Mouse (Mus musculus): ENCODE results near the gene Adamts1. TPM values are rescaled to one million over a fixed set of nuclear protein-coding genes. Genes with fewer than 3 reads are reported as not detected.

Gene Adamts1
- total and polyA plus RNA-seq, 2 experiments from 2014 or later = 9.8 to 38.0 TPM

DNA sequence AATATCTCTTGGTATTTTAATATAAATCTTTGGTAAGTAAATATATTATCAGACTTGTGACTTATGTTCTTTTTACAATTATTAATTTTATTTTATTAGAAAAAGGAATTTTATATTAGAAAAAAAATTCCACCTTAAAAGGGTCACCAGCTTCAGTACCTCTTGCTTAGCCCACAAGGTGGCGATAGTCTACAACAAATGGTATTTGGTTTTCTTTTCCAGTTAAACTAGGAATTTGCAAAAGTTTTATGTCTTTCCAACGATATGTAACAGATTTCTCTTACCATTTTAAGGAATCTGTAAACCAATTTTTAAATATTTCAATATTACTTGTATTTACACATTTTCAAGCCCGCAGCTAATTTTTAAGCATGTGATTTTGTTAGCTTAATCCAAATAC lies 4.2 kb upstream of the Adamts1 start:
- no peaks in the 10 kb centered on the region for H3K9me3 ChIP-seq (ENCODE audit: low read length)
- H3K36me3 ChIP-seq (ENCODE audit: insufficient read depth, low read length) = no peaks in the 10 kb centered on the region
- DNase-seq (ENCODE audit: low spot score) (peak; percentile 89), ATAC-seq (no peak)
- WGBS = 24% methylated on average over 3 of the region's 3 CpGs
- H3K4me2 ChIP-seq (ENCODE audit: low read depth, low read length) = 0 out of 2 replicates have a peak overlapping the region, but pooled peaks have one; percentile 13
- no peaks in the 10 kb centered on the region for H3K27me3 ChIP-seq (ENCODE audit: insufficient read depth, low read length)
- peak; percentile 72 for TF ChIP-seq CTCF (IDR thresholded peaks at IDR 0.05; ENCODE audit: low read depth)
- H3K4me1 ChIP-seq (ENCODE audit: insufficient read depth, low read length) = 0 out of 2 replicates have a peak, but pooled peaks cover 6% of the 10 kb centered on the region
- no peak overlapping the region for H3K4me3 ChIP-seq (ENCODE audit: low read length)
- no peak overlapping the region for H3K27ac ChIP-seq
- no peak overlapping the region for H3K9ac ChIP-seq (replicated peaks; ENCODE audit: low read length)

DNA sequence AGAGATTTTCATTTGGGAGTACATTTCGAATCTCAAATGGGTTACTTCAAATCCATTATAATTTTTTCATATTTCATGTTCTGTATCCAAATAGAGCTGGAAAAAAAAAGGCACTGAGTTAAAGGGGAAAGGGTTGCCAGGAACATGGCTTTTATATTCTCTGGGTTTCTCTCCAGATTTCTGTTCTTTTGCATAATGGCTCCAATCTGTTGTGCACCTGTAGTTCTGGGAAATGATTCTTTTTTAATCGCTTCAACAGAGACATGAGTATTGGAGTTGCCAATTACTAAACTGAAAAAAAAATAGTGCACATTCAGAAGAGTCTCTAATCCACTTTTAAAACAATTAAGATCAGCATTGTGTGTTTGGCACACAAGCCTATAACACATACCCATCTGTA lies 2.7 kb upstream of the Adamts1 start:
- TF ChIP-seq CTCF (IDR thresholded peaks at IDR 0.05; ENCODE audit: low read depth) = no peak
- ATAC-seq (no peak), DNase-seq (ENCODE audit: low spot score) (no peak)
- no peak overlapping the region for H3K4me2 ChIP-seq (ENCODE audit: low read depth, low read length)
- no peak overlapping the region for H3K9ac ChIP-seq (replicated peaks; ENCODE audit: low read length)
- H3K36me3 ChIP-seq (ENCODE audit: insufficient read depth, low read length) = no peaks in the 10 kb centered on the region
- H3K4me3 ChIP-seq (ENCODE audit: low read length) = no peak overlapping the region
- H3K27me3 ChIP-seq (ENCODE audit: insufficient read depth, low read length) = no peaks in the 10 kb centered on the region
- 59% methylated on average over 2 of the region's 2 CpGs for WGBS
- no peak overlapping the region for H3K27ac ChIP-seq
- H3K9me3 ChIP-seq (ENCODE audit: low read length) = no peaks in the 10 kb centered on the region
- H3K4me1 ChIP-seq (ENCODE audit: insufficient read depth, low read length) = 0 out of 2 replicates have a peak, but pooled peaks cover 8% of the 10 kb centered on the region

DNA sequence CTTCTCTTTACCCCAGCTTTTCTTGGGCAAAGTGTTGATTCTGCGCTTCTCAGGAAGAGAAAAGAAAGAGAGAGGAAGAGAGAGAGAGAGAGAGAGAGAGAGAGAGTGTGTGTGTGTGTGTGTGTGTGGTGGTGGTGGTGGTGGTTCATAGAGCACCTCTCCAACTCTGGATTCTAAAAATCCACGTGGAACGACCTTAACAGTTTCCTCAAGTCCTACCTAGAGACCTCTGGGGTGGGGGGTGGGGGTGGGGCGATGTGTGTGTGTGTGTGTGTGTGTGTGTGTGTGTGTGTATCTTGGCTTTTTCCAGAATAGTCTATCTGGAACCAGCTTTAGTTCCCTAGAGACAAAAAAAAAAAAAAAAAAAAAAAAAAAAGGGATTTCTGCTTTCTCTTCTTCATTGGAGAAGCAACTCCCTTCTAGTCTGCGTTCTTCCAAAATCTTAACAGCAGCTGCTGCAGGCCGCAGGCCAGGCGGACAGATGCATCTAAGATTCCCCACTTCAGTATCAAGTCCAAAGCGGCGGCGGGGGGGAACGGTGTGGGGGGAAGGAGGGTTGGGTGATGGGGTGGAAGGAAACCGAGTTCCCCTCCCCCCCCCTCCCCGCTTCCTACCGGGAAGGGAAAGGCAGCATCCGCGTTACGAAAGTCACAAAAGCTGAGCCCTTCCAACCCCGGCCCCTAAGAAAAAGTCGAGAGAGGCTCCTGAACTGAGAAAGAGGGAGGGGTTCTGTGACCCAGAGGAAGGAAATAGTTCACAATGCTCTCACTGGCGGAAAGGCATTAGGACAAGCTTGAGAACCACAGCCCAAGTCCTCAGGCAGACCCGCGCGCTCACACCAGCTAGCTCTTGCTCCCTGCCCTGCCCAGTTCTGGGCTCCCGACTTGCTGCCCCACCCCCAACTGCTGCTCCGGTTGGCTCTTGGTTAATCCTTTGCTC lies 969 bp upstream of the Adamts1 start:
- TF ChIP-seq CTCF (IDR thresholded peaks at IDR 0.05; ENCODE audit: low read depth) = no peak
- WGBS = 4% methylated on average over 22 of the region's 25 CpGs

DNA sequence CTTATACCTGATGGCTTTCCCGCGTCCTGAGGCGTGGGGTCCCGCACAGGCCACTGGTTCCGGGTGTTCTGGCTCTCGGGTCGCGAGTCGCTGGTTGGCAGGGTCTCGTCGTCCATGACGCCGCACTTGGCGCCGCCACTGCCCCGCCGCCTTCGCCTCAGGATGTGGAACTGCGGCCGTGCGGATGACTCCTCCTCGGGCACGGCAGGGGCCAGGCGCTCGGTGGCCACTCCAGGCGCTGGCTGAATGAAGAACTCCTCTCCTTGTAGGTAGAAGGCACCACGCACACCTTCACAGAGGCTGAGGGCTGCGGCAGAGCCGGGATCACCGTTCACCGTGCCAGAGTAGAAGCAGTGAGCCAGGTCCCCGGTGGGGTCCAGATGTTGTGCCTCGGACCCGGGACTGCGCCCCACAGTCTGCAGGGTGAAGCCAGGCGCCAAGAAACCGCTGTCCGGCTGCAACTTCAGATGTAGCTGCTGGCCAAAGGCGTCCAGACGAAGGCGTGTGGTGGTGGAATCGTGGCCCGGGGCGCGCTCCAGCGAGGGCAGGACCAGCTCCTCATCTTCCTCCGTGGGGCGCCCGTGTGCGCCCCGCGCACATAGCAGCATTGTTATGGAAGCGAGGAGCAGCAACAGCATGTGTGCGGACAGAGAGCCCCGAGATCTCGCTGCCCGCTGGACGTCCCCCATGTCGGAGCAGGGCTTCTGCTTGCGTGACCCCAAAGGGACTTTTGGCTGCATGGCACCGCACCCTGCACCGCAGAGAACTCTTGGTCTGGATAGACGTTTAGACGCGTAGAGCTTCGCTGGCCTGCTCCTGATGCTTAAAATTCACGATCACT lies 722 bp downstream of the Adamts1 start:
- H3K4me1 ChIP-seq (ENCODE audit: insufficient read depth, low read length) = 0 out of 2 replicates have a peak, but pooled peaks cover 8% of the 10 kb centered on the region
- H3K27me3 ChIP-seq (ENCODE audit: insufficient read depth, low read length) = no peaks in the 10 kb centered on the region
- under 1% methylated on average over 67 of the region's 67 CpGs for WGBS
- ATAC-seq (peak; percentile 13), DNase-seq (ENCODE audit: low spot score) (peak; percentile 46)
- peak overlapping the region; percentile 65 for H3K9ac ChIP-seq (replicated peaks; ENCODE audit: low read length)
- H3K4me2 ChIP-seq (ENCODE audit: low read depth, low read length) = peak overlapping the region; percentile 100
- peak; percentile 15; the same call in 1 of the 2 replicates for TF ChIP-seq CTCF (IDR thresholded peaks at IDR 0.05; ENCODE audit: low read depth)
- H3K36me3 ChIP-seq (ENCODE audit: insufficient read depth, low read length) = peaks cover 8% of the 10 kb centered on the region; the same call in 1 of the 2 replicates
- H3K4me3 ChIP-seq (ENCODE audit: low read length) = peak overlapping the region; percentile 76
- H3K27ac ChIP-seq = peak overlapping the region; percentile 83
- H3K9me3 ChIP-seq (ENCODE audit: low read length) = no peaks in the 10 kb centered on the region

More for the DNA sequence above, 969 bp upstream of the Adamts1 start:
- Histone ChIP-seq H3K36me3 (ENCODE audit: insufficient read depth, low read length) (0 out of 2 replicates have a peak, but pooled peaks cover 3% of the 10 kb centered on the region), H3K27ac (peak overlapping the region; percentile 83), H3K27me3 (ENCODE audit: insufficient read depth, low read length) (no peaks in the 10 kb centered on the region), H3K9ac (replicated peaks; ENCODE audit: low read length) (peak overlapping the region; percentile 65; the same call in 1 of the 2 replicates), H3K4me2 (ENCODE audit: low read depth, low read length) (peak overlapping the region; percentile 100), H3K9me3 (ENCODE audit: low read length) (no peaks in the 10 kb centered on the region), H3K4me3 (ENCODE audit: low read length) (peak overlapping the region; percentile 76), H3K4me1 (ENCODE audit: insufficient read depth, low read length) (0 out of 2 replicates have a peak, but pooled peaks cover 8% of the 10 kb centered on the region)
- DNase-seq (ENCODE audit: low spot score) (peak; percentile 62), ATAC-seq (0 out of 2 replicates have a peak, but pooled peaks have one; percentile 21)

DNA sequence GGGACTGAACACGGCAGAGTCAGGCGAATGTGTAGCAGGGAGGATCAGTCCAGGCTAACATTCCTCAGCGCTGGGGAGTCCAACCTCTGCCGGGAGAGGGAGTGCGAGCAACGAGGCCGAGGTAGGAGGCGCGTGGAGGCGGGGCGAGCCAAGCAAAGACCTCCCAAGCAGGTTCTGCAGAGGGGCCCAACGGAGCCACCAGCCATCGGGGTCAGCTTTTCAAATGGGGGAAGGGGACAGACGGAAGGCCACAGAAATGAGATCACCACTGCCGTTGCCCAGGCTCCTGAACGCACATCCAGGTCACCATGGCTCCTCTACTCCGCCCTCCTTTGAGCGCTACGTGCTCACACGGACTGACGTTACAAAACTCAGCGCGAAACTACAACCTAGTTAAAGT lies 1.7 kb downstream of the Adamts1 start:
- 0% methylated on average over 23 of the region's 23 CpGs for WGBS
- peak overlapping the region; percentile 100 for H3K4me2 ChIP-seq (ENCODE audit: low read depth, low read length)
- H3K4me1 ChIP-seq (ENCODE audit: insufficient read depth, low read length) = 0 out of 2 replicates have a peak, but pooled peaks cover 8% of the 10 kb centered on the region
- peak overlapping the region; percentile 76 for H3K4me3 ChIP-seq (ENCODE audit: low read length)
- DNase-seq (ENCODE audit: low spot score) (peak; percentile 84), ATAC-seq (peak; percentile 80)
- H3K9me3 ChIP-seq (ENCODE audit: low read length) = no peaks in the 10 kb centered on the region
- TF ChIP-seq CTCF (IDR thresholded peaks at IDR 0.05; ENCODE audit: low read depth) = peak; percentile 71
- peak overlapping the region; percentile 83 for H3K27ac ChIP-seq
- H3K9ac ChIP-seq (replicated peaks; ENCODE audit: low read length) = peak overlapping the region; percentile 65
- no peaks in the 10 kb centered on the region for H3K27me3 ChIP-seq (ENCODE audit: insufficient read depth, low read length)
- peaks cover 13% of the 10 kb centered on the region for H3K36me3 ChIP-seq (ENCODE audit: insufficient read depth, low read length)

DNA sequence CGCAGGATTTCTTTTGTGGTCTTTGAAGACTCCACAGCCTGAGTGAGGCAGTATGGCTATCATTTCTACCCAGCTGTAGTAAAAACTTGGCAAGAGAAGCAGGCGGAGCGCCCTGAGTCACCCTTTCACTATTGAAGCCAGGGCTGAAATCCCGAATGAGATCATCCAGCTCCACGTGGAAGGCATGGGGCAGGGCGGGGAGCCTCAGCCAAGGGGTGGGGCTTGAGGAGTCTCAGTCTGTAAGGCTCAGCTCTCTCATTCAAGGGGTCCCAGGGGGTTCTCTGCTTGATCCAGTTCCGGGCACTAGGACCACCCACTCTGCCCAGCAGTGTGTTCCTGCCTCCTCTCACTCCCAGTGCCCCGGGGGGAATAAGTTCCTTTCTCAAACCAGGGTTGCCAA lies 2.2 kb downstream of the Adamts1 start:
- peak overlapping the region; percentile 83 for H3K27ac ChIP-seq
- WGBS = 3% methylated on average over 8 of the region's 8 CpGs
- peak overlapping the region; percentile 65 for H3K9ac ChIP-seq (replicated peaks; ENCODE audit: low read length)
- peak; percentile 90 for DNase-seq (ENCODE audit: low spot score)
- H3K27me3 ChIP-seq (ENCODE audit: insufficient read depth, low read length) = no peaks in the 10 kb centered on the region
- H3K4me2 ChIP-seq (ENCODE audit: low read depth, low read length) = peak overlapping the region; percentile 100
- no peak for TF ChIP-seq CTCF (IDR thresholded peaks at IDR 0.05; ENCODE audit: low read depth)
- no peaks in the 10 kb centered on the region for H3K9me3 ChIP-seq (ENCODE audit: low read length)
- H3K4me3 ChIP-seq (ENCODE audit: low read length) = peak overlapping the region; percentile 76
- H3K36me3 ChIP-seq (ENCODE audit: insufficient read depth, low read length) = peaks cover 16% of the 10 kb centered on the region
- ATAC-seq = peak; percentile 84
- H3K4me1 ChIP-seq (ENCODE audit: insufficient read depth, low read length) = 0 out of 2 replicates have a peak, but pooled peaks cover 8% of the 10 kb centered on the region
